Mouse (Mus musculus) mature B cell (primary cell): ENCODE results near the gene Ppp1r2.

ENCODE experiments used
- in situ Hi-C: fragments of 300-500 bp; cut with MboI; formaldehyde crosslinking; loops from 2 replicates; pipeline ENCODE4 v1.14.3; 2019

Gene Ppp1r2

DNA sequence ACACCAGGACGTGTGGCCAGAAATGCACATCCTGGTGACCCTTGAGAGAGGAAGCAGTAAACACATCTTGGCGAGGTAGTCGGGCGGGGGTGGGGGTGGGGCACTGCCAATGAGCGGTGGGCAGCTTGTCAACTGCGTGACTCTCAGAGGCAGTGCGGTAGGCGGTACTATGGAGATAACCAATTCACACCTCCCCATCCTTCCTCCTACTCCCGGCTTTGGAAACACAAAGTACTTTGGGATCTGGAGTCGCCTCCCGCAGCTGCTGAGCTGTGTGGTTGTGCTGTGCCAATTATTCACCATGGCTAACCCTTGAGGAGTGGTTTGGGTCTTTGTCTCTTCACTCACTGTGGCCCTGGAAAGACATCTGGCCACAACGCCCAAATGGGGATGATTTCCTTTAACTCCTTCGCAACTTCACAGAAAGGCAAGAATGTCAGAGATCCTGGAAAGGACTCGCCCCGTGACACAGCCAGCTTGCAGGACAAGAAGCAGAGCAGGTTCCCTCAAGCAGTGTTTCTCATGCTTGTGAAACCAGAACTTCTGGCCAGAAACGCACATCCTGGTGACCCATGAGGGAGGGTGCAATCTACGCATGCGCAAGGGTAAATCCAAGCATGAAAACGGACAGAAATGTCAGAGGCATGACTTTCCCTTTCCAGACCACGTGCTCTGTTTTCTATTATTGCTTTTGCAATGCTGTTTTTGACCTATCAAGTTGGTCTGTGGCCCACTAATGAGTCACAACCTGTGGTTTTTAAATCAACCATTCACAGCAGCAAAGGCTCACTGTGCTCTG lies 41.3 kb downstream of the Ppp1r2 start:
- in situ Hi-C loops: no loop called here

DNA sequence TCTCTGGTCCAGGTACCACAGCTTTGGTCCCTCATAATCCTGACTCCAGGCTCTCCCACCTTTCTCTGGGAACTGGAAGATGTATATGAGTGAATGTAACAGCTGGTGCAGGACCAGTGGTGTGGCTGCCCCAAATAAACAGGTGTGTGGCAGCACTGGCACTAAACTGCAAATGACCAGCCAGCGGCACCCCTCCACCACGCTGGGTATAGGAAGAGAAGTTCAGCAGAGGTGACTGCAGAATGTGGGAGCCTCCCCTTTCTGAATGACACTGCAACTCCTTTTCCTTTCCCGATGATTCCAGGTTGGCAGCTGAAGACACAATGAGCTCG lies 41.9 kb downstream of the Ppp1r2 start:
- in situ Hi-C loops: no loop called here

- in situ Hi-C loops: no loop called here
These were observed 42.4 kb downstream of the Ppp1r2 start for GRCm38 (mm10) chr16:31232491-31233166.

GRCm38 (mm10) chr16:31231591-31231990 lies 43.5 kb downstream of the Ppp1r2 start:
- in situ Hi-C loops: no loop called here

- in situ Hi-C loops: no loop called here
These were observed 47.3 kb downstream of the Ppp1r2 start for GRCm38 (mm10) chr16:31227746-31228145.

DNA sequence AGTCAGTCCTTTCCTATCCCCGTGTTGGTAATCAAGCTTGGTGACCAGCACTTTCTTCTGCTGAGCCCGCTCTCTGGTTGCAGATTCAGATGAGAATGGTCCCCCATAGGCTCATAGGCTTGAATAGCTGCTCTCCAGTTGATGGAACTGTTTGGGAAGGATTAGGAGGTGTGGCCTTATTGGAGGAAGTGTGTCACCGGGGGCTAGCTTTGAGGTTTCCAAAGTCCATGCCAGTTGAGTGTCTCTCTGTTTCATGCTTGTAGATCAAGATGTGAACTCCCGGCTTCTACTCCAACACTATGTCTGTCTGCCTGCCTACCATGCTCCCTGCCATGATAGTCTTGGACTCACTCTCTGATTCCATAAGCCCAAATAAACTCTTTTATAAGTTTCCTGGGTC lies 59.8 kb downstream of the Ppp1r2 start:
- in situ Hi-C loops: no loop called here

DNA sequence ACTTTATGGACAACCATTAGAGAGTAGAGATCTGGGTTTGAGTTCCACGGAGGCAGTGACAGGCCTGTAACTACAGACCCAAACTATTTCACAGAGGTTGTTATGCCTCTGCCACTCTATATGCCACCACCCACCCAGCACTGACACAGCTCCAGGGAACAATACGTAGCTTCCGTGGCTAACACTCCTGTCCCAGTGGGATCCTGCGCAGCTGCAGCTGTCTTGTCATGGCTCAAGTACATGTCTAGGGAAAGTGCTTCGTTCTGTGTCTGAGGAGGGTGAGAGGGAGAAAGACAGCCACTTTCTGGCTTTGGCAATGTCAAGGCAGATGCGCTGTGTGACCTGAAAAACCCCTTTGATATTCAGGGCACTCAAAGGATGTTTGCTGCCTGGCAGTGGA lies 61.6 kb downstream of the Ppp1r2 start:
- in situ Hi-C loops: no loop called here

DNA sequence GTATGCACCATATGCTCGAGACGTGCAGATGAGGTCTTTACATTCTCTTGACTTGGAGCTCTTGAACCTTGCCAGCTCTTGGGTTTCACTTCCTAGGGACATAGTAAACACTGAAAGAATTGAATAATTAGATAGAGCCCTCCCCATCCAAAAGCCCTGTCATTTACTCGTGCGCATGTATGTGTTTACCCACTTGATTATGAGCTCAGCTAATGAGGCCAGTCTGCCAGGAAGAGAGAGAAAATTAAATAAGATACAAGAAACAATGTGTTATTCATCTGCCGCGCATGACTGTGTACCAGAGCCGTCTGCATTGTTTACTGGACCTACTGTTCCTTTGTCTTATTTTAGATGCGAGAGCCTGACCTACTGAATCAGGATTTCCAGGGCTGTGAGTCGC lies 63.6 kb downstream of the Ppp1r2 start:
- in situ Hi-C loops: no loop called here

DNA sequence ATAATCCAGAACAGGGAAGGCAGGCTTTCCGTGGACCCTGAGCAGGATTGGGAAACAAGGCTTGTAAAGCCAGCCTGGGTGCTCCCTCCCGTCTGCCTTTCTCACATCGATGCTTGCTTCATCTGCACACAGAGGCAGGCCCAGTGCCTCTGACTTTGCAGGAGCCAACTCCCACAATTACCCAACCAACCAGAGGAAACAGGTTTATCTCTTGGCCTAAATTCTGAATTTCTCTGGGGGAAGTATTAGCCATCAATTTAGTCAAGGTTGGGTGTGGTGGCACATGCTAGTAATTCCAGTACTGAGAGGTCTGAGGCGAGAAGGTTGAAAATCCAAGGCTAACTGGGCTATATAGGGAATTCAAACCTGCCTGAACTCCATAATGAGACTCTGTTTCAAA lies 64.6 kb downstream of the Ppp1r2 start:
- in situ Hi-C loops: no loop called here

GRCm38 (mm10) chr16:31209911-31210310 lies 65.2 kb downstream of the Ppp1r2 start:
- in situ Hi-C loops: no loop called here

DNA sequence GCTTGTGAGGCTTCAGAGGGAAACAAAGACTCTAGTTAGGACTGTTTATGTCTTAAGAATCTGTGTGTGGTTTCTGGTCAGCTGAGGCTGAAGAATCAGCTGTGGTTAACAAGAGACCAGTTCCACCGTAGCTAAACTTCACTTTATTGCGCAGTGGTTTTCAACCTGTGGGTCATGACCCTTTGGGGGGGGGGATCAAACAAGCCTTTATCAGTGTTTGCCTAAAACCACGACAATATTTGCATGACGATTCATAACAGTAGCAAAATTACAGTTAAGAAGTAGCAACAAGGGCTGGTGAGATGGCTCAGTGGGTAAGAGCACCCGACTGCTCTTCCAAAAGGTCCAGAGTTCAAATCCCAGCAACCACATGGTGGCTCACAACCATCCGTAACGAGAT lies 69.4 kb downstream of the Ppp1r2 start:
- in situ Hi-C loops: no loop called here

GRCm38 (mm10) chr16:31205187-31205586 lies 69.9 kb downstream of the Ppp1r2 start:
- in situ Hi-C loops: no loop called here

DNA sequence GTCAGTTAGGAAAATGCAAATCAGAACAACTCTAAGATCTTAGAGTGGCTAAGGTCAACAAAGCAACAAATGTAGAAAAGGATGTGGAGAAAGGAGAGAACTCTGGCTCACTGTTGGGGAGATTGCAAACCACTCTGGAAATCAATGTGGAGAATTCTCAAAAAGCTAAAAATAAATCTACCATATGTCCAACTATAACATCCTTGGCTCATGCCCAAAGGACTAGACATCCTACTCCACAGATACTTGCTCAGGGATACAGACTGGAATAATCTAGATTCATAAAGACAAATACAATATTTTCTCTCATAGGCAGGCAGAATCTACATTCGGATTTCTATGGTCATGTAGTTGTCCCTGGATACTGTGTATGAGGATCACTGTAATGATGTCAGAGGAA lies 70.9 kb downstream of the Ppp1r2 start:
- in situ Hi-C loops: no loop called here

DNA sequence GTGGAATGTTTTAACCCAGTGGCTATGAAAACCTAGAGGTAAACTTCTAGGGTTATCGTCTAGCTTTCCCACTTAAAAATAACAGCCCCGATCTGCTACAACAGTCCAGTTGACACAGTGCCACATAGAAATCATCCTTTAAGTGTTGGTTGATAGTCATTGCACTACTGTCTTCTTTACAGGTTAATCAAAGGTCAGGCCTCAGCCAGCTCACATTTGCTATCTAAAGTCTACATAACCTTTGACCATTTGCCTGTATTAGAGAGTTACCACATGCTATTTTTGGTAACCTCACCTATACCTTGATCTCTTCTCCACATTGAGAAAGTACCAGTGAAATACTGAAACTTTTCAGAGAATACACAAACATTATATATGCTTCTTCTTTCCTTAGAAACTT lies 73.4 kb downstream of the Ppp1r2 start:
- in situ Hi-C loops: no loop called here
